Mouse (Mus musculus) frontal cortex, adult 2 months (tissue): ENCODE measurements around the gene Pcdh19. TPM values are rescaled to one million over a fixed set of nuclear protein-coding genes. Genes with fewer than 3 reads are reported as not detected.
A peak's percentile ranks its signal among the peaks of the same experiment; 100 is the strongest.
"Not testable (repeated sequence)": the region's sequence is repeated elsewhere in the genome, so short reads cannot be mapped to it uniquely, and the experiment has no call there.

ENCODE experiments used
- DNase-seq, 2 experiments: peaks; one replicate each; pipeline ENCODE4 v3.0.0; 2022; ENCODE audit warnings: low spot score in 1 of 2; ENCODE audit errors: extremely low spot score in 1 of 2
- polyA plus RNA-seq: library from polyadenylated mRNA; depleted of rRNA; stranded (reverse); fragments of >200 nt; gene quantifications from 2 replicates; pipeline ENCODE4 v1.2.3, GENCODE M21; 2012; rRNA removed

Gene Pcdh19
- 7.0 and 10.5 TPM in 2 replicates for polyA plus RNA-seq

GRCm38 (mm10) chrX:133688840-133689239 is at the start of gene Pcdh19:
Gene Pcdh19, minus strand, starts transcription at chrX:133688987.
- DNase-seq, result peak; percentile 37 to 80

- no peak for DNase-seq
These were observed 47.1 kb upstream of the Pcdh19 start for GRCm38 (mm10) chrX:133735871-133736270.

- DNase-seq, result peak in 1 of 2 experiments; percentile 25
These were observed 46.2 kb upstream of the Pcdh19 start for GRCm38 (mm10) chrX:133734984-133735383.

- DNase-seq, result no peak
These were observed 32.7 kb upstream of the Pcdh19 start for GRCm38 (mm10) chrX:133721517-133721916.

GRCm38 (mm10) chrX:133710621-133711020 is 21.8 kb upstream of the Pcdh19 start:
- DNase-seq, result no peak

- DNase-seq, result no peak
These were observed 14.1 kb upstream of the Pcdh19 start for GRCm38 (mm10) chrX:133702902-133703301.

- DNase-seq, result not testable (repeated sequence)
These were observed 9.1 kb upstream of the Pcdh19 start for GRCm38 (mm10) chrX:133697871-133698270.

GRCm38 (mm10) chrX:133696461-133696860 is 7.7 kb upstream of the Pcdh19 start:
- DNase-seq, result no peak

DNA sequence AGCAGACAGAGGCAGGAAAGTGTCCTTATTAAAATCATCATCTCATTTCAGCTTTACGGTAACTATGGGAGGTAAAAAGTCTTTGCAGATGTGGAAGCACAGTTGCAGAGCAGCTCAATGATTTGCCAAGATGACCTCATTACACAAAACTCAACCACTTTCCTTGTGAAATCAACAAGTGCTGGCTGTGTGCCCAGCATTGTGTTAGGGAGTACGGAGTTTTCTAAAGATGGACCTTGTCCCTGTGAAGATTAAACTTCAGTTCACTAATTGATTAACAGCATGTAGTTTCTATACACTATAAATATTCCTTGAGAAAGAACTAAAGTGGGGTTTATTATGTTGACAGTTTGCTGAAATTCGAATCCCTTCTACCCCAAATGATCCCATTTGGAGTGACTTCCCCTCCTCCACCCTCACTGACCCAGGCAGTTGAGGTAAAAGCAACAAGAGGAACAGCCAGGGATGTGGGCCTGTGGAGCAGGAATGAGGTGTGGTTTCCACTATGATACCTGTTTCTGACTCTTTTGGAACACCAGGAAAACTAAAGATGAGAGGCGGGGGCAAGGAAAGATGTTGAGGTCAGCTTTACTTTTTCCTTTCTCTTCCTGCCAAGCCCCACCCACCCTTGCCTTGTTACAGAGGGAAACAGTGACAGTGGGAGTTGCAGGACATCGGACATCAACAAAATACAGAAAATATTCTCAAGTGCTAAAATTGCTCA is 4.4 kb upstream of the Pcdh19 start:
- DNase-seq, result no peak

DNA sequence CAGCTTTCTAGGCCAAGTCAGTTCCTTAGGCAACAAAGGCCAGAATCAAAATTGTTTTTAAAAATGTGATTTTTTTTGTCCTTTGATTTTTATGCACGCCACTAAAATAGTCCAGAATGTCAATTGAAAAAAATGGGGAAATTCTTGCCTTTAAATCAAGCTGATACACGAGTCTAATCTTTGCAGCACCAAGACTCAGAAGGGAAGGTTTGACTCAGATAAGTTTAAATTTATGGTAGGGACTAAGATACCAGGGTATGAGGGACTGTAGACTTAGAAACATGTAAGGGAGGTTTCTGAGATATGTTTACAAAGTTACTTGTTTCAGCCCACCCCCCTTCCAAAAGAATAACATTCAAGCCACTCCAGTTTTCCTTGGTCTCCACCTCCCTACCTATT is 3.6 kb upstream of the Pcdh19 start:
- DNase-seq, result no peak

DNA sequence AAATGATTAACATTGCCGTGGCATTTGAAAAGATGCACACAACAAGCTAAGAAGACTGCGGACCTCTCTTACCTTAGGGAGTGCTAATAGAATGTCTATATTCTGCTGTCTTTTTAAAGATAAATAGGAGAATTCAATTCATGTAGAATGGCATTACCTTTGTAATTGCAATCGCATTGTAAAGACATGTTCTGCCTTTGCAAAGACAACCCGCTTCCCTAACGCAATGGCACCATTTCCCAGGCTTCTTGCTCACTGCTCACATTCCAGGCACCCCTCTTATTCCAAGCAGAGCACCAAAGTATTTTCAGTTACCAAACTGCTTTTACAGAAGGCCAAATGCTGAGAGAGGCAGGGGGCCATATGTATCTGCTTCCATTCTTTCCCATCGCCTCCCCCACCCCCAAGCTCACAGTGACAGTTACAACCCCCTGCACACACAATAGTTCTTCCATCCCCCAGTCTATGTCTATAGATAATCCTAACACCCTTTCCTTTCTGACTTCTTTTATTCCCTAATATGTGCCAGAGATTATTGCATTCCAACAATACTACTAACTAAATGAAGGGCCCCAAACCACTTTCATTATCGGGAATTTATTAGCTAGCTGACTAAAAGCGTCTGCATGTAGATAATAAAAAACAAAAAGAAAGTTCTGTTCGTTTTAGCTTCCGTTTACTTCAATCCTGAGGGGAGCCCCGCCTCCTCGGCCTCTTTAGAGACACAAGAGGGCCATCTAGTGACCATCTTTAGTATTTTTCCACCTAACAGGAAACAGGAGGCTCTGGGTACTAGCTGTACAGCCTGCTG is 3.0 kb upstream of the Pcdh19 start:
- DNase-seq, result peak; percentile 39 to 88

DNA sequence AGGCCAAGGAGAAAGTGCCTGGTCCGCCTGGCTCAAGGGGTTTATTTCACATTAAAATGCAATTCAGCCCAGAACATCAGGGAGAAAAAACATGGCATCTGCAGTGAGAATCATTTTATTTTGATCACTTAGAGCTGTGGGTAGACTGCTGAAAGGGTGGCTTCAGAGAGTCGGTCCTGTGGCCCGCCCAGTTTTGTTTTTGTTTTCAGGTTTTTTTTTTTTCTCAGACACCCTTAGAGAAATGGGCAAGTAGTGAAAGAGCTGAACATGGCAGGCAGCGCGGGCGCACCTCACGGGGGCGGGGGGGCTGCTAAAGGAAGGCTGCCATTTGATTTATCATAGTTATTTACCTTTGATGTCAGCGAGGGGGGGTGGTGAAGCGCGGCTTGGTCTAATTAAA is 2.0 kb upstream of the Pcdh19 start:
- no peak for DNase-seq

DNA sequence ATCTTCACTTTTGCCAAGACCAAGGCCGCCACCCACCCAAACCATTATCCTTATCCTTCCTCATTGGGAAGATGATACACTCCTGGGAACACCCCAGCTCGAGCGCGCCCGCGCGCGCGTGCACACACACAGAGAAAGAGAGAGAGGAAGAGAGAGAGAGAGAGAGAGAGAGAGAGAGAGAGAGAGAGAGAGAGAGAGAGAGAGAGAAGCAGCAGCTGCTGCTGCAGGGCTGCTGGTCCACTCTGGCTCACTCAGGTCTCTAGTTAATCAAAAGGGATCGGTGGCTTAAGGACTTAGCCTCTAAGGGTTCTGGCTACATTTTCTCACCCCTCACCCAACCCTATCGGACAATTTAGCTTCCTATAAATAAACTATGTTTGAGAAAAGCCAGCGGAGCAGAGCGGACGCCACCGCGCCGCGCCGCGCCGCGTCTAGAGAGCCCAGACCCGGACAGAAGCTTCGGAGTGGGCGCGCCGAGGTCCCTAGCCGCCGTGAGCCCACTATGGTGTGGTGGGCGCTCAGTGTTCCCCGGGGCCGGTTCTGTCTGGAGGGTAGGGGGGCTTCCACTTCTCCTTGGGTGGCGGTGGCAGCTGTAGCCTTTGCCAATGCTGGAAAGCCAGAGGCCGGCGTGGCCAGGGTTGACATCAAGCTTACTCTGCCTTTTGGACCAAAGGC is 926 bp upstream of the Pcdh19 start:
- no peak for DNase-seq

- DNase-seq, result no peak
These were observed 631 bp downstream of the Pcdh19 start for GRCm38 (mm10) chrX:133688156-133688555.

GRCm38 (mm10) chrX:133687666-133688151 is 1.1 kb downstream of the Pcdh19 start:
- DNase-seq, result no peak

- DNase-seq, result no peak
These were observed 2.1 kb downstream of the Pcdh19 start for GRCm38 (mm10) chrX:133686533-133687311.

- DNase-seq, result no peak
These were observed 3.2 kb downstream of the Pcdh19 start for GRCm38 (mm10) chrX:133685572-133685971.

DNA sequence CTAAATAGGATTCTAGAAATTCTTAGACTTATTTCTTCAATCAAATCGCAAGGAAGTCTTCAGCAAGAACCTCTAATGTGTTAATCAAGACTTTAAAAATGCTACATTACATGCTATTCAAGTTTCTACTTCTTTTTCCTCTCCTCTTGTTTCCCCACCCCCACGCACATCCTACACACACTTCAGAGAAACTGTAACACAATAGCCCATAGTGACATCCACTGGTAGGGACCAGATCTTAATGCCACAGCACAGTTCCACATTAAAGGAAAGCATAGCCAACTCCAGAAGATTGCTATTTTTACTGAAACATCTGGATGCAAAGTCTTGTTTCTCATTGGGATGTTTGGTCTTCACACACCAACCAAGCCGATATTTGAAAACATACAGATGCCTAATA is 4.8 kb downstream of the Pcdh19 start:
- DNase-seq, result no peak

- no peak for DNase-seq
These were observed 13.7 kb downstream of the Pcdh19 start for GRCm38 (mm10) chrX:133675121-133675520.

GRCm38 (mm10) chrX:133673796-133674195 is 15.0 kb downstream of the Pcdh19 start:
- no peak for DNase-seq
